Mouse (Mus musculus): ENCODE measurements around the gene Bahcc1. TPM values are rescaled to one million over a fixed set of nuclear protein-coding genes. Genes with fewer than 3 reads are reported as not detected.

Bahcc1 gene
- polyA plus RNA-seq, 1 experiment, result 10.1 TPM

- Histone ChIP-seq H3K27ac (ENCODE audit: insufficient read depth, low read length) (no peak overlapping the region), H3K4me1 (ENCODE audit: control insufficient read depth, insufficient read depth, low read length) (no peaks in the 10 kb centered on the region), H3K4me3 (ENCODE audit: insufficient read depth, low read length) (no peak overlapping the region)
- TF ChIP-seq CTCF (IDR thresholded peaks at IDR 0.05; ENCODE audit: extremely low read depth, insufficient read depth, low read length) (no peak), POLR2A (IDR thresholded peaks at IDR 0.05; ENCODE audit: extremely low read depth, insufficient read depth, low read length) (no peak)
Measured at GRCm38 (mm10) chr11:120204200-120204599, 28.5 kb upstream of the Bahcc1 start.

GRCm38 (mm10) chr11:120206069-120206668 is 26.6 kb upstream of the Bahcc1 start:
- H3K4me1 ChIP-seq (ENCODE audit: control insufficient read depth, insufficient read depth, low read length), result no peaks in the 10 kb centered on the region
- no peak for TF ChIP-seq CTCF (IDR thresholded peaks at IDR 0.05; ENCODE audit: extremely low read depth, insufficient read depth, low read length)
- TF ChIP-seq POLR2A (IDR thresholded peaks at IDR 0.05; ENCODE audit: extremely low read depth, insufficient read depth, low read length), result no peak
- no peak overlapping the region for H3K27ac ChIP-seq (ENCODE audit: insufficient read depth, low read length)
- no peak overlapping the region for H3K4me3 ChIP-seq (ENCODE audit: insufficient read depth, low read length)

GRCm38 (mm10) chr11:120206669-120207090 is 26.1 kb upstream of the Bahcc1 start:
- no peak overlapping the region for H3K27ac ChIP-seq (ENCODE audit: insufficient read depth, low read length)
- TF ChIP-seq POLR2A (IDR thresholded peaks at IDR 0.05; ENCODE audit: extremely low read depth, insufficient read depth, low read length) (no peak), CTCF (IDR thresholded peaks at IDR 0.05; ENCODE audit: extremely low read depth, insufficient read depth, low read length) (no peak)

GRCm38 (mm10) chr11:120208848-120209247 is 23.9 kb upstream of the Bahcc1 start:
- TF ChIP-seq POLR2A (IDR thresholded peaks at IDR 0.05; ENCODE audit: extremely low read depth, insufficient read depth, low read length) (no peak), CTCF (IDR thresholded peaks at IDR 0.05; ENCODE audit: extremely low read depth, insufficient read depth, low read length) (peak; percentile 14; the same call in 1 of the 2 replicates)
- H3K4me1 ChIP-seq (ENCODE audit: control insufficient read depth, insufficient read depth, low read length), result no peaks in the 10 kb centered on the region
- H3K27ac ChIP-seq (ENCODE audit: insufficient read depth, low read length), result no peak overlapping the region
- H3K4me3 ChIP-seq (ENCODE audit: insufficient read depth, low read length), result no peak overlapping the region

More at GRCm38 (mm10) chr11:120206669-120207090, 26.1 kb upstream of the Bahcc1 start:
- Histone ChIP-seq H3K4me1 (ENCODE audit: control insufficient read depth, insufficient read depth, low read length) (no peaks in the 10 kb centered on the region), H3K4me3 (ENCODE audit: insufficient read depth, low read length) (no peak overlapping the region)

- no peak for TF ChIP-seq POLR2A (IDR thresholded peaks at IDR 0.05; ENCODE audit: extremely low read depth, insufficient read depth, low read length)
- no peak for TF ChIP-seq CTCF (IDR thresholded peaks at IDR 0.05; ENCODE audit: extremely low read depth, insufficient read depth, low read length)
- Histone ChIP-seq H3K4me3 (ENCODE audit: insufficient read depth, low read length) (no peak overlapping the region), H3K27ac (ENCODE audit: insufficient read depth, low read length) (no peak overlapping the region), H3K4me1 (ENCODE audit: control insufficient read depth, insufficient read depth, low read length) (no peaks in the 10 kb centered on the region)
Measured at GRCm38 (mm10) chr11:120209462-120209861, 23.3 kb upstream of the Bahcc1 start.

- no peak overlapping the region for H3K4me3 ChIP-seq (ENCODE audit: insufficient read depth, low read length)
- TF ChIP-seq CTCF (IDR thresholded peaks at IDR 0.05; ENCODE audit: extremely low read depth, insufficient read depth, low read length), result no peak
- TF ChIP-seq POLR2A (IDR thresholded peaks at IDR 0.05; ENCODE audit: extremely low read depth, insufficient read depth, low read length), result no peak
- H3K27ac ChIP-seq (ENCODE audit: insufficient read depth, low read length), result no peak overlapping the region
- H3K4me1 ChIP-seq (ENCODE audit: control insufficient read depth, insufficient read depth, low read length), result no peaks in the 10 kb centered on the region
Measured at GRCm38 (mm10) chr11:120215726-120216241, 17.0 kb upstream of the Bahcc1 start.

- no peak overlapping the region for H3K27ac ChIP-seq (ENCODE audit: insufficient read depth, low read length)
- no peak for TF ChIP-seq CTCF (IDR thresholded peaks at IDR 0.05; ENCODE audit: extremely low read depth, insufficient read depth, low read length)
- TF ChIP-seq POLR2A (IDR thresholded peaks at IDR 0.05; ENCODE audit: extremely low read depth, insufficient read depth, low read length), result no peak
Measured at GRCm38 (mm10) chr11:120216540-120217324, 16.0 kb upstream of the Bahcc1 start.

GRCm38 (mm10) chr11:120218176-120218856 is 14.4 kb upstream of the Bahcc1 start:
- TF ChIP-seq POLR2A (IDR thresholded peaks at IDR 0.05; ENCODE audit: extremely low read depth, insufficient read depth, low read length) (no peak), CTCF (IDR thresholded peaks at IDR 0.05; ENCODE audit: extremely low read depth, insufficient read depth, low read length) (no peak)
- Histone ChIP-seq H3K4me3 (ENCODE audit: insufficient read depth, low read length) (no peak overlapping the region), H3K4me1 (ENCODE audit: control insufficient read depth, insufficient read depth, low read length) (no peaks in the 10 kb centered on the region), H3K27ac (ENCODE audit: insufficient read depth, low read length) (no peak overlapping the region)

More at GRCm38 (mm10) chr11:120216540-120217324, 16.0 kb upstream of the Bahcc1 start:
- H3K4me1 ChIP-seq (ENCODE audit: control insufficient read depth, insufficient read depth, low read length), result no peaks in the 10 kb centered on the region
- no peak overlapping the region for H3K4me3 ChIP-seq (ENCODE audit: insufficient read depth, low read length)

- H3K4me3 ChIP-seq (ENCODE audit: insufficient read depth, low read length), result no peak overlapping the region
- no peaks in the 10 kb centered on the region for H3K4me1 ChIP-seq (ENCODE audit: control insufficient read depth, insufficient read depth, low read length)
- no peak overlapping the region for H3K27ac ChIP-seq (ENCODE audit: insufficient read depth, low read length)
- TF ChIP-seq POLR2A (IDR thresholded peaks at IDR 0.05; ENCODE audit: extremely low read depth, insufficient read depth, low read length) (no peak), CTCF (IDR thresholded peaks at IDR 0.05; ENCODE audit: extremely low read depth, insufficient read depth, low read length) (no peak)
Measured at GRCm38 (mm10) chr11:120218946-120219345, 13.8 kb upstream of the Bahcc1 start.

Data from cortical plate, adult 2 months (tissue).